Mouse (Mus musculus): ENCODE results near the gene Atoh8. TPM values are rescaled to one million over a fixed set of nuclear protein-coding genes. Genes with fewer than 3 reads are reported as not detected.
A peak's percentile ranks its signal among the peaks of the same experiment; 100 is the strongest.

Gene Atoh8
- total RNA-seq, 2 experiments from 2014 or later, result 1.1 to 1.8 TPM

DNA sequence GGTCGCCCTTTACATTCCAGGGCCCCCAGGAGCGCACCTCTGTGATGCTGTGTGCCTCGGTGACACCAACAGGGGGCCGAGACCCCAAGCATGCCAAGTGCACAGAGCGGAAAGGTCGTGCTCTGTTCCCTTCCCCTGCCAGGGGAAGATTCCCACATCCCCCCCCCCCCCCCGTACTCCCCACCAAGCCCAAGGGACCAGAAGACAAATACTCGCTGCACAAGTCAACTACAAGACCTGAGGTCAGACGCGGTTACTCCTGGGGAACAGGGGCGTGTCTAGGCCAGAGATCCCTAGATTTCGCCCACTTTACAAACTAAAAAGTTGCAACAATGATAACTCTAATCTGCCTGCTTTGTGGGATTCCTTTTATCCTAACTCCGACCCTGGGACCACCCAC, 1.4 kb downstream of the Atoh8 start:
- no peak for DNase-seq (ENCODE audit: low spot score in 2 of 2)
- intact Hi-C loops (cut with DNase I), result no loop called here

- intact Hi-C loops (cut with DNase I), result no loop called here
- DNase-seq (ENCODE audit: low spot score in 2 of 2), result no peak
Measured at GRCm38 (mm10) chr6:72232870-72233269, 2.5 kb downstream of the Atoh8 start.

DNA sequence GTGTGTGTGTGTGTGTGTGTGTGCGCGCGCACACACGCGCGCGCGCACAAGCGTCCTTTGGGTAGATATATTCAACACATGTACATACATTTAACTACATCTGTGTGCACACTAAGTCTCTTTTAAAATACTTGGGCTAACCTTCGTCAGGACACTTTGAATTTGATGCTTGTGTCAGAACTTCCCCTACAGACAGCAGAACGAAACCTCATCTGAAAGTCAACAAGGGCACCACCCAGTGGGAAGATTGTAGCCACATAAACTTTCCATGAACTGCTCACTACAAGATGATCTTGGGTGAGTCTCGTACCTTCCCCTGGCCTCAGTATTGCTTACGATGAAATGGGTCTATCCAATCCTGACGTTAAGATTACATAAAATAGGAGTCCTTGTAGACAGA, 3.0 kb downstream of the Atoh8 start:
- intact Hi-C loops (cut with DNase I), result no loop called here
- DNase-seq (ENCODE audit: low spot score in 2 of 2), result no peak

- DNase-seq (ENCODE audit: low spot score in 2 of 2), result no peak
- intact Hi-C loops (cut with DNase I), result no loop called here
Measured at GRCm38 (mm10) chr6:72230875-72231274, 4.5 kb downstream of the Atoh8 start.

- intact Hi-C loops (cut with DNase I), result no loop called here
Measured at GRCm38 (mm10) chr6:72227665-72228265, 7.6 kb downstream of the Atoh8 start.

DNA sequence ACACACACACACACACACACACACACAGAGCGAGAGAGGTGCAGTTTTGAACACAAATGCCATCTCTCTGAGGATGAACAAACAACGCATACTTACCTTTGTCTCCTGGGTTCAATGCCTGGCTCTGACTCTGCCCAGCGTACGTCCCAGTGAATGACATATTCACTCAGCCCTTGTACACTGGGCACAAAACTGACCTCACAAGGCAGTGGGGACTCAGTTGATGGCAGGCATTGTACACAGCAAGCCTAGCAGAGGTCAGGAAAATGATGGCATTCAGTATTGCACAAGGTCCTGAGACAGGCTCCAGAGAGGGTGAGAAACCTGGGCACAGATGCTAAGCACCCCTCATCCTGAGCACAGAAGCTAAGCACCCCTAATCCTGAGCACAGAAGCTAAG, 8.4 kb downstream of the Atoh8 start:
- intact Hi-C loops (cut with DNase I), result no loop called here
- DNase-seq (ENCODE audit: low spot score in 2 of 2), result no peak

More at GRCm38 (mm10) chr6:72227665-72228265, 7.6 kb downstream of the Atoh8 start:
- no peak for DNase-seq (ENCODE audit: low spot score in 2 of 2)

DNA sequence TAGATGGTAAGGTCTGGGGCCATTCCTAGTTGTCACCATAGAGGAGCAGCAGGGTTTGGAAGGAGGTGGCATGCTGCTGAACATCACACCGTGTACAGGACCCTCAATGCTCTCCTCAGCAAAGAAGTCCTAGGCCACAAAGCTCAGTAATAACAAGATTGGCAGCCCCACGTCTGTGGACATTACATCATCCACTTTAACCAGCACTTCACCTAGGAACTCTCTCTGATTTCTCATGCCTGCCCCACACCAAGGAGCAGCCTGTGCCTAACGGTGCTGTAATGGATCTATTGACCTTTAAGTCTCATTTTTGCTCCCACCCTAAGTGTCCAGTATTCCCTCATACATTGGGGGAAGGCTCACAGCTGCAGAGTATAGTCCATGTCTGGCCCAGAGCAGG, 9.7 kb downstream of the Atoh8 start:
- intact Hi-C loops (cut with DNase I), result no loop called here
- no peak for DNase-seq (ENCODE audit: low spot score in 2 of 2)

GRCm38 (mm10) chr6:72223892-72224291, 11.5 kb downstream of the Atoh8 start:
- no peak for DNase-seq (ENCODE audit: low spot score in 2 of 2)
- intact Hi-C loops (cut with DNase I), result no loop called here

DNA sequence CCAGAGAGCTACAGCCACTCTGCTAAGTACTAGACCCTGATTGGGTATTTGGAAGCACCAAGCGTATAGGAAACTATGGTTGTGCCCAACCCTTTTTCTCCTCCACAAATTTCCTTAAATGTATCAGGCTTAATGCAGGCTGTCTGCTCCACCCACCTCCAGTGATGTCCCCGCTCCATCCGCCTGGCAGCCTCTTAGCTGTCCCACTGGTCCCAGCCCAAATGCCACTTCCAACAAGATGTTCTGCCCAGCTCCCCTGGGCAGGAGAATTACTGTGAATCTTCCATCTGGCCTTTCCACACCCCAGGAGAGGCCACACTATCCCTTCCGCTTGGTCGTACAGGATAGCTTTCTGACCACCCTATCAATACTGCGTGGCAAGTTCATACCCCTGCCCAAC, 12.5 kb downstream of the Atoh8 start:
- intact Hi-C loops (cut with DNase I), result no loop called here

DNA sequence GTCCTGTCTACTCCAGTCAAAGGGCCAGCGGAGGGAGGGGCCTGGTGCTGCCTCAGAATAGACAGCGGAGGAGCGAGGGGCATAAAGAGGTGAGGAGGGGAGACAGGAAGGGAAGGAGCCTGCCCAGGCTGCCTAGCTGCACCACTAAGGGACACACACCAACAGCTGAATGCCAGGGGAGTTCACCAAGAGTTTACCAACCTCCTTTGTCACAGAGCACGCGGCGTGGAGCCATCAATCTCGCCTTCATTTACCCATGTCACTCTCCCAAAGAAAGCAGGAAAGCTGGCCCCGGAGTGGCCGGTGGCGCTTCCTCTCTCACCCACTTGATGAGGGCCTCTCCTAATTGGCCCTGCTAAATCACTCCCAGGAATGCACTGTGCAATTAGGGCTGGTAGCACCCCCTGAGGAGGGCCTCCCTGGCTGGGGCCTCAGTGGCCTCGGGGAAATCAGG, 13.1 kb downstream of the Atoh8 start:
- DNase-seq (ENCODE audit: low spot score in 2 of 2), result no peak
- intact Hi-C loops (cut with DNase I), result no loop called here

More for the DNA sequence above, 12.5 kb downstream of the Atoh8 start:
- DNase-seq (ENCODE audit: low spot score in 2 of 2), result no peak

- DNase-seq (ENCODE audit: low spot score in 2 of 2), result no peak
- intact Hi-C loops (cut with DNase I), result no loop called here
Measured at GRCm38 (mm10) chr6:72221271-72221670, 14.1 kb downstream of the Atoh8 start.

DNA sequence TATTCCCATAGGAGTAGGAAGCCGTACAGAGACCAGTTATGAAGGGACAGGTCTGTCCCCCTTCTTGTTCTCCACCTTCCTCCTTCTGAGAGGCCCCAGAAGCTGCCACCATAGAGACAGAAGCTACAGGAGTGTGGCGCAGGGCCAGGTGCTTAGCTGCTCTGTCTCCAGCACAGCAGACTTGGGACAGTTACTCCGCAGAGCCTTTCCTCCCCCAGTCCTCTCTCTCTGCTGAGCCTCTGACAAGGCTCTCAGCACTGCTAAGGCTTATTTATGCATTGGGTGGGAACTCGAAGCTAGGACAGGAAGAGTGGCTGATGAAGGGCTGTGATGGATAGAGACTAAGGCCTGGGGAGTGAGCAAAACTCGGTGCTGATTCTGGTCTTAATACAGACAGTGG, 15.8 kb downstream of the Atoh8 start:
- intact Hi-C loops (cut with DNase I), result no loop called here
- no peak for DNase-seq (ENCODE audit: low spot score in 2 of 2)

GRCm38 (mm10) chr6:72218281-72218680, 17.1 kb downstream of the Atoh8 start:
- DNase-seq (ENCODE audit: low spot score in 2 of 2), result no peak
- intact Hi-C loops (cut with DNase I), result no loop called here

- DNase-seq (ENCODE audit: low spot score in 2 of 2), result no peak
Measured at GRCm38 (mm10) chr6:72217415-72217784, 18.0 kb downstream of the Atoh8 start.

GRCm38 (mm10) chr6:72216681-72217414, 18.5 kb downstream of the Atoh8 start:
- intact Hi-C loops (cut with DNase I), result no loop called here

More at GRCm38 (mm10) chr6:72217415-72217784, 18.0 kb downstream of the Atoh8 start:
- intact Hi-C loops (cut with DNase I), result no loop called here

GRCm38 (mm10) chr6:72215582-72215981, 19.8 kb downstream of the Atoh8 start:
- DNase-seq (ENCODE audit: low spot score in 2 of 2), result no peak
- intact Hi-C loops (cut with DNase I), result no loop called here

More at GRCm38 (mm10) chr6:72216681-72217414, 18.5 kb downstream of the Atoh8 start:
- DNase-seq (ENCODE audit: low spot score in 2 of 2), result peak; percentile 98

GRCm38 (mm10) chr6:72211360-72211759, 24.0 kb downstream of the Atoh8 start:
- intact Hi-C loops (cut with DNase I), result no loop called here
- DNase-seq (ENCODE audit: low spot score in 2 of 2), result no peak

DNA sequence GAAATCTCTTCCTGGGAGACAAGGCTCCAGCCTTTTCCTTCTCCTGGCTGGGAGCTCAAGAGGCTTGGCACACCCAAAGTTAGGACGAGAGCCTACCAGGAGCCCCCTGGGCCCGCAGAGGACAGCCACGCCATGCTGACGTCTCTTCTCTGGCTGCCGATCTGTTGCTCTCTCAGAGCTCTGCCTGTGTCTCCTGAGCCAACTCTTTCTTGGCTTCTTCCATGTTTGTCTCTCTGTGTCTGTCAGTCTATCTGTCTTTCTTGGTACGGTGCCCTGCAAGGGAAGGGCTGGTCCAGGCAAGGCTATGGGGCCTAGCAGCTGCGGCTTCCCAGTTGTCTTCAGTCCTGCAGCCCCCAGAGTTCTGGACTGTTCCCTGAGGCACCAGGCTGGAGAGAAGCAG, 24.6 kb downstream of the Atoh8 start:
- intact Hi-C loops (cut with DNase I), result no loop called here
- no peak for DNase-seq (ENCODE audit: low spot score in 2 of 2)

GRCm38 (mm10) chr6:72209738-72210137, 25.6 kb downstream of the Atoh8 start:
- no peak for DNase-seq (ENCODE audit: low spot score in 2 of 2)
- intact Hi-C loops (cut with DNase I), result no loop called here

- DNase-seq (ENCODE audit: low spot score in 2 of 2), result no peak
- intact Hi-C loops (cut with DNase I), result no loop called here
Measured at GRCm38 (mm10) chr6:72208406-72209045, 26.9 kb downstream of the Atoh8 start.

DNA sequence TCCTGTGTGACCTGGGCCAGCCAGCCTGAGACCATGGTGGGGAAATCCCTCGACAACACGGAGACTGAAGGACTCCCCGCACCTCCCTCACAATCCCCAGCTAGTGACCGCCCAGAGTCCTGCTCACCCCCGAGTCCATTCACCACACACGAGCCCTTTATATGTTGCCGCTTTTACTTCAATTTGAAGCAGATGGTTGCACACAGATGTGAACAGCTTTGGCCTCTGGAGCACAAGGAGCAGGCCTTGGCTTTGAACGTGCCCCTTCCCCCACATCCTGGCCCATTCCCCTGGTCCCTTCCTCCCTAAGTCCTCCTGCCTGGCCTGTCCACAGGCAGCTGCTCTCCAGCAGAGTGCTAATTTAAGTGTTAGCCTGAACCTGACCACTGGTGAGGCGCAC, 29.4 kb downstream of the Atoh8 start:
- intact Hi-C loops (cut with DNase I), result no loop called here
- DNase-seq (ENCODE audit: low spot score in 2 of 2), result no peak
